Mouse (Mus musculus) CD4-positive, CD25-positive, alpha-beta regulatory T cell, adult 4 months (primary cell): Measurements from ENCODE around the gene Cpeb2. TPM values are rescaled to one million over a fixed set of nuclear protein-coding genes. Genes with fewer than 3 reads are reported as not detected.

ENCODE experiments used
- ATAC-seq: one replicate; pipeline ENCODE4 v1.8.0; 2017
- polyA plus RNA-seq, 2 experiments: library from polyadenylated mRNA; unstranded; fragments of 100-300 nt; shearing (Covaris generic); gene quantifications; one replicate each; pipeline ENCODE4 v1.2.1; 2017

Cpeb2 gene
- polyA plus RNA-seq, result 1 to 10 TPM; 1.3 to 3.2 TPM

DNA sequence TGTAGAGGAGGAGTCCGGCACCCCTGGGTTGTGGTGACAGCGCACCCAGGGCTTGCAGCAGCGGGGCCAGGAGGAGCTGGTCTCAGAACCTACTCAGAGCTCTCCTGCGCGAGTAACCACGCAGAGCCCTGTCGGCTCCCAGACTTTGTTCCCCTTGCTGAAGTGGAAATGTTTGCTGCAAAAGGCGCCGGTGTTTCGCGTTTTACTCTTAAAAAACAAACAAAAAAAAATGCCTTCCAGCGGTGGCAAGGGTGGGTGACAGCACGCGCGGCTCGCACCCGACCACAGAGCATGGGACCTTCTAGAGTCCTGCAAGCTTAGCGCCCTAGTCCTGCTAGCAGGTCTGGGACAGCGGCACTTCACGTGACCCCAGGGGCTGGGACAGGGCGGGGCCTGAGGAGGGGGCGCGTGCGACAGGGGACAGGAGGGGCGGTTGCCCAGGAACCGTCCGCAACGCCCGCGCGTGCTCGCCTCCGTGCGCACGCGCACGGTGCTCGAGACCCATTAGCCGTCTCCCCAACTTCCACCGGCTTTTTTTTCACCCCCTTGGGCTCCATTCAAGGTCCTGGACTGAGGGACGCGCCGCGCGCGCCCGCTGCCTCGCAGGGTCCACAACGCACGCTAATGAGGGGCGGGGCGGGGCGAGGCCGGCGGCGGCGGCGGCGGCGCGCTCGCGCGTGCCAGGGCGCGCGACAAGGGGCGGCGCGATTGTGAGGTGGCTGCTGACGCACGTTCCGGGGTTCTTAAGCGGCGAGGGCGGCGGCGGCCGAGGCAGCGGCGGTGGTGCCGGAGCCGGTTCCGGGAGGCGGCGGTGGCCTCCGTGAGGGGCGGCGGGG lies at the start of gene Cpeb2:
Gene Cpeb2 (plus strand): TSS at position 691 of the 836 bp plus-strand sequence.
- ATAC-seq, result peak; percentile 64

DNA sequence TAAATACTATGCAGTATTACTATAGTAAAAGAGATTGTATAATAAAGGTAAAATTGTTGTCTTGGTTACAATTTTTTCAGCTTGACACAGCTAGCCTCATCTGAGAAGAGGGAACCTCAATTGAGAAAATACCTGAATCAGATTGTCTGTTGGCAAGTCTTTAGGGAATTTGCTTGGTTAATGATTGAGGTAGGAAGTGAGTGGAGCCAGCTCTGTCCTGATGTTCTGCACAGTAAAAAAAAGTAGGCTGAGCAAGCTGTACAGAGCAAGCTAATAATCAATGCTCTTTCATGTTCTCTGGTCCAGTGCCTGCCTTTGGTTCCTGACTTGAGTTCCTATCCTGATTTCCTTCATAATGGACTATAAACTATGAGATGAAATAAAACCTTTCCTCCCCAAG lies 49.4 kb upstream of the Cpeb2 start:
- no peak for ATAC-seq

DNA sequence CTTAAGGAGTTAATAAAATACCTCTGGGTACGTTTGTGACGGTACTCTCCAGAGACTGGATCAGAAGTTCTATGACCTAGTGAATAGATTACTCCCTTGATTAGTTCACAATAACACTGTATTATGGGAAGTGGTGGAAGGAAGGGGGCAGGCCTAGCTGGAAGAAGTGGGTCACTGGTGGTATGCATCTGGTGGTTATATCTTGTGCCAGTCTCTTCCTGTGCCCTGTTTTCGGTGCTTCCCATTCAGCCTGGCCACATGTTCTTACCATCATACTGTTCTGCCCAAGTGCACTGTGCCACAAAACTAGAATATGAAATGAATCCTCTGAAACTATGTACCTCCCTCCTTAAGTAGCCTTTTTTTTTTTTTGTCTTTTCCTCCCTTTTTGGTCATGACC lies 48.1 kb upstream of the Cpeb2 start:
- no peak for ATAC-seq

DNA sequence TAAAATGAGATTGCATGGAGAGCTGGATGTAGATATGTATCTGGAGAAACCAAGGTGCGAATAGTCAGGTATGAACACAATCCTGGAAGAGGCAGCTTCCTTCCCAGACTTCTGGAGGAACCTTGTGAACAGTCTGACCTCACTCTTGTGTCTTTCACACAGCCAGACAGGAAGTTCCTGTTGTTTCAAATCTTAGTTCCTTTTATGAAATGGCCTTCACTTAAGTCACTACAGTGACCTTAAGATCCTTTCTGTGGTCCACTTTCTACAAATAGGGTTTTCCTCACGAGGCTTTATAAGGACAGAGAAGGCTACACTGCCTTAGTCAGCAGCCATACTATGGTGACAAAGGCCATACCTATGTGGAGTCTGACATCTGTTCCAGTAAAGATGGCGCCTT lies 47.5 kb upstream of the Cpeb2 start:
- no peak for ATAC-seq

DNA sequence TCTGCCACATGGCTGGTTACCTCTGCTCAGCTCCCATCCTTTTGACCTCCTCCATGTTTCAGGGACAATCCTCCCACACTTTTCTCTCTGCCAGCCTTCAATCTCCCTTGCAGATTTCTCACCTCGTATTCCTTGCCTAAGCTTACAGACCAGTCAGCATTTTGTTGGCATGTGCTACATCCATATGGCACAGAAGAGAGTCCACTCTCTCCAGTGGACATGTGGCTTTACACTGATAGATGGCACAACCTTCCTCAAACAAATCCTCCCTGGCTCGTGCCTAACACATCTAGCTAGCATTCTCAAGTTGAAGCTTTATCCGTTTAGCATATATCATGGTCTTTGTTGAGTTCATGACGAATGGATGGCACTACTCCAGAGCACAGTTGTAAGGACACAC lies 32.3 kb upstream of the Cpeb2 start:
- ATAC-seq, result no peak

DNA sequence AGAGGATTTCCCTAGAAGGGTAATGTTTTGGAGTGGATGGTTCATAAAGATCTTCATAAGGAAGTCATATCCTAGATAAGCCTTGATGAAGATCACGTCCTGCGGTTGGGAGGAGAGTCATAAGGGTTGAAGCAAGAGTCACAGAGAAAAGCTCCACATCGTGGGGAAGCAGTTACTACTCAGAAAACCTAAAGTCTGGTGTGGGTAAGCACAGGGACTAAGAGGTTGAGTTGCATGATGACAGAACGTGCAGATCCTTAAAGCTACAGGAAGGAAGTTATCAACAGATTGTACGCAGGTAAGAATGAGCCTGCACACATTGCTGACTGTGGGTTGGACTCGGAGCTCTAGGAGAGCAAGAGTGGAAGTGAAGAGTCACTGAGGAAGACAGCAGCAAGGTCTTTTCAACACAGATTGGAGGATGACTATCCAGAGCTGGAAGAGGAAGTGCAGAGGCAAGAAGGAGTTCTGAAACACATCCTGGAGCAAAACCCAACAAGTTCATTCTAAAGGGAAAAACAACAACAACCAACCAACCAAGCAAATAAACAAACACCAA lies 26.4 kb upstream of the Cpeb2 start:
- ATAC-seq, result no peak

DNA sequence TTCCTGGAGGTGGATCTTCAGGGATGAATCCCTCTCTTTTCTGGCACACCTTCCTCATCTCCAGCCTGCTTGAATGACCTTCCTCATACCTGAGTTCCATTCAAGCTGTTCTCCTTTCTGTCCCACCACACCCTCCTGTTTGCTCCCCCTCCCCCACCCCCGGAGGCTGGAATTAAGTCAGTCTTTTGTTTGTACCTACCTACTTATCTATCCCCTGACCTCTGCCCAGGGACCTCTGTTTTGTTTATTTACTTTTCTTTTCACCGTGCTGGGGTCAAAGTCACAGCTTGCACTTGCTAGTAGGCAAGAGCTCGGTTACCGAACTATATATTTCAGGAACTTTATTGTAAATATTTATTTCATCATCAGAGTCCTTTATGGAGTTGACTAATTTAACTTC lies 15.5 kb upstream of the Cpeb2 start:
- no peak for ATAC-seq

DNA sequence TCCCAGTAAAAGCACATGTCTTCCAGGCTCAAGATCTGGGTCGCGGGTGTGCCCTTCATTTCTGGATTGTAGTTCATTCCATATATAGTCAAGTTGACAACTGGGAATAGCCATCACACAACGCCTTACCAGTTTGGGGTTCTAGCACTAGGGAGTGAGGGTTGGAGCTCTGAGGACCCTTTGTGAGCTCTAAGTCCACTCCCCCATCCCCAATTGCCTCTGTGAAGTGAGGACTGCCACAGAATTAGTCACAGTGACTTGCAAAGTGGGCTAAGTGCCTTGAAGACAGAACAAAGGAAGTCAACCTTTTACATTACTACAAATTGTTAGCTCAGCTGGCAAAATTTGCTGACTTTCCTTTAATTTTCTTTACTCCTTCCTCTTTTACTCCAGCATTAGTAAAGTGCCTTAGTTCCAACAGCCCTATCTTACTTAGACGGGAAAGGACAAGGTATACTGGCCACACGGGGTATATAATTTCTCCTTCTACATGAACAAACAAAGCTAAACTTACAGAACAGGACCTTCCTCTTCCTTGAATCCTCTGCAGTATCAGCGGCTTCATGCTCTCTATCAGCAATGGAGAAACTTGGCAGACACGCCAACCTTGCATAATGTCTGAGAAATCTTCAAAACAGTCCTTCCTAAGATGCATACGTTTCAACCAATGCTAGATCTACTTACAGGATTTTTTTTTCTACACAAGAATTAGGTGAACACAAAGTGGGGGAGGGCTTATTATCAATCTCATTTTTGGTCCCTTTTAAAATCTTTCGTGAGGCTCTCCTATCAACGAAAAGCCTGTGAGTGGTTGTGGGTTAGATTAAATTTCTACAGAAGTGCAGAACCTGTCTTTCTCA lies 14.8 kb upstream of the Cpeb2 start:
- no peak for ATAC-seq

DNA sequence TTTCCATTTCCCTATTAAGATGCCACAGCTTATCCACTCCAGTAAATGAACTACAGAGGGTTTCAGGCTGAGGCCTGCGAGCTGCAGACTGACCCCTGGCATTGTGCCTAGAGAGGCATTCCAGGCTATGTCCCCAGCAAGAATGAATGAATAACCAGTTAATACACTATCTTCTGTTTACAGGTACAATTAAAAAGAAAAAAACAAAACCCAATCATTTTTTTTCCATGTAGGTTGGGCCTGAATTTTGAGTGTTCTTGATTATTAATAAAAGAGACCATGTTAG lies 14.2 kb upstream of the Cpeb2 start:
- no peak for ATAC-seq

DNA sequence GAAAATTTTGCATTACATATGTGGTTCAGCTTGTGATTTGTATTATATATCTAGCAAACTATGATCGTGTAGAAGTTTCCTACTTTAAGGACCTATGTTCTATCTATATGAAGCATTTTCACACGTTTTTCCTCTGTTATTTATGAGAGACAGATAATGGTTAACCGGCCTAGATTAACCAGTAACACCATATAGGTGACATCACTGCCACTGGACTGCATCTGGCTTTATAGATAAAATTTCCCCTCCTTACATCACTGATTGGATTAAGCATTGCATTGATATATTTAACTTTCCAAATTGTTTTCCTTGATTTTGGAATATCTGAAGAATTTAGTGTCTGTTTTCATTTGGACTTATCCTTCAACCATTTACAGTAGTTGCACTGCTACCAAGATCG lies 9.6 kb upstream of the Cpeb2 start:
- no peak for ATAC-seq

DNA sequence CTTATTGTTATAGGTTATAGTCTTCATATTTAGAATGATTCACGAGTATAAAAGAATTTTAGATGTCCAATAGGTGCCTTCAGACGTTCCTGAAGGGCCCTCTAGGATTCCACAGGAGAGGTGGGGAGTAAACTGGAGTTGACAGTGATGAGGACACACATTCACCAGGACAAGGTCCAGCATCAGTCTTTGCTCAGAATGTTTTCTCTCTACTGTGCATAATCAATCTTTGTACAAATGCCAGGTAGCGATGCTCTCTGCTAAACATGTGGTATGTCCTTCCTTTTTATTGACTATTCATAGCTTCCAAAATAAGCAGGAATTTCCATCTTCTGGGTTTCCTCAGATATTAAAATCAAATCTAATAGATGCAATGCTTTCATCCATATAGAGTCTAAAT lies 8.7 kb upstream of the Cpeb2 start:
- no peak for ATAC-seq

DNA sequence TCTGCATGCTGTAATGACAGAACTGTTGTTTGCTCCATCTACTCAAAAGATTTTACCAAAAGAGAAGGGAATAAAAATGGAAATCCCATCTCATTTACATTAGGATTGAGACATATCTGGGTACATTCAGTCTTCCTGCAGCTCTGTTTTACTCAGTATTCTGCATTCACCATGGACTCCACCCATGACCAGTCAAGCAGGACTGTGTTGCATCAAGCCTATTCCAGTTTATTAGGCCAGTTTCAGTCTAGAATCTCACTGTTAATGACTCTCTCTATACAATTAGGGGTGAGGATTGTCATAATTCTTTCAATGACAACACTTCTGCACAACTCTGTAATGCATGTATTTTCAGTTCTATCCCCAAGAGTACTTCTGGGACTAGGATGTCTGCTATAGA lies 6.8 kb upstream of the Cpeb2 start:
- ATAC-seq, result no peak

DNA sequence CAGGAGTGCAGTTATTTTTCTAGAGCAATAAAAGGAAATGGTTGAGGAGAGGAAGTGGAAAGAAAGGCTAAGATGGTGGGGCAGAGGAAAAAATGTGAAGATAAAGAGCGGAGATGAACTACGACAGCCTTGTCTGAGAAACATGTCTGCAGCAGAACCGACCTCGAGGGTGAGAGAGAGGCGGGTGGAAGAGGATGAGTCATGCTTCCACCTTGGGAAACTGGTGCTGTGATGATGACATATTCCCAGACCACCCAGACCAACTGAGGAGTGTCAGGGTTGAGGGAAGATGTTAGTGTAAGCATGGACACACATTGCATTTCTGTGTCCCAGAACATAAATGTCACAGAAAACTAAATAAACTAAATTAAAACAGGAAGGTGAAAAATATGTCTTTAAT lies 5.4 kb upstream of the Cpeb2 start:
- ATAC-seq, result no peak

DNA sequence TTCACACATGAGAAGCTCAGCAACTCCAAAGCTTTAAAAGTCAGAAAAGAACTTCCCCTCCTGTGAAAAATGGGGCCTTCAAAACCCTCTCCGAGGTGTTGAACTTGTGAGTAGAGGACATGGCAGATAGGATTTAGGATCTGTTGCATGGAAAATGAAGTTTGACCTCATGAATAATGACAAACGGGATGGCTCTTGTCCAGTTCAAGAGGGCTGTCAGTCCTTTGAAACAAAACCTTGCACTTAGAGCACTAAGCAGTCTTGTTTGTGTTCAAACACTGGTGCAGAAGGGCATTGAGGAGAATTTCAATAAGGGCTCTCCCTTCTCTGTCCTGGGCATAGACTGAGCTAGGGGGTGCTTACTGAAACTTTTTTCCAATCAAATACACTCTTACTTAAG lies 1.9 kb upstream of the Cpeb2 start:
- ATAC-seq, result no peak

DNA sequence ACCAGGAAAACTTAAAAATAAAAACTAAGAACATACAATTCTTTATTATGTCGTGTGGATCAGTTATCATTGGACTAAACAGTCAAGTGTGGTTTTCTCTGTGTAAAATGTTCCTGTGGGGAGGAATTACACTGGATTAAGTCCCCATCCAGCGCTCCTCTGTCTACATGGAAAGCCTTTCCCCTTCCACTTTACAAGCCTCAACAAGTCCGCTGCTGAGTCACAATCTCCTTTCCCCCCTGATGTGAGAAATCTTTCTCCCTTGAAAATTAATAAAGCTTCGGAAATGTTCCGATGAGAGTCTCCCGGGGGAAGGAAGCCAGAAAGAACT lies 856 bp upstream of the Cpeb2 start:
- no peak for ATAC-seq

DNA sequence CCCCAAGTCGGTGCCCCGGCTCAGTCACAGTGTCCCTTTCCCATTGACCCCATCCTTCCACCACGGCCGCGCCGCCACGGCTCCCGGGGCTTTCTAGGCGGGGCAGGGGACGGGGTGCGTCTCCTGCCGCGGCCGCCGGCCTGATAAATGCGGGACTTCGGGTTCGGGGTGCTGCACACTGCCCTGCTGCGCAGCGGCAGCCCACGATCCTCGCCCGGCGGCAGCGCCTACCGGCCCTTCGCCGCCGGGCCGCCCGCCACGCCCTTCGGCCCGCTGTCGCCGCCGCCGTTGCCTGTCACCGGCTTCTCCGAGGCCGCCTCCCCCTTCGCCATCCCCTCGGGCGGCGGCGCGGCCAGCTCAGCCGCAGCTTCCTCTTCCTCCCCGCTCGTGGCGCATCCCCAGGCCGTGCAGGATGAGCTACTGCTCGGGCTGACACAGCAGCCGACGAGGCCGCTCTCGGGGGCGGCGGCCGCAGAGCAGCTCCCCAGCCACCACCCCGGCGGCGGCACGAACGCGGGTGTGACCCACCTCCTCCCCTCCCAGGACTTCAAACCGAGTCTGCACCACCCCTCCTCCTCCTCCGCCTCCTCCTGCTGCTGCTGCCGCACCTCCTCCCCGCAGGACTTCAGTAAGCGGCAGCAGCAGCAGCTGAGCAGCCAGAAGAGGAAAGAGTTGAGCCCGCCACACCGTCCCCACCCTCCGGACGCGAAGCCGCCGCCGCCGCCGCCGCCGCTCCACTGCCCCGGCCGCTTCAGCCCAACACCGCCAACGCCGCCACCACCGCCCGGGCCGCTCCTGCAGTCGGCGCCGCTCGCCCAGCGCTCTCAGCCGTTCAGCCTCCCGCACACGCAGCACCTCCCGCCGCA lies 579 bp downstream of the Cpeb2 start:
- peak; percentile 61 for ATAC-seq

DNA sequence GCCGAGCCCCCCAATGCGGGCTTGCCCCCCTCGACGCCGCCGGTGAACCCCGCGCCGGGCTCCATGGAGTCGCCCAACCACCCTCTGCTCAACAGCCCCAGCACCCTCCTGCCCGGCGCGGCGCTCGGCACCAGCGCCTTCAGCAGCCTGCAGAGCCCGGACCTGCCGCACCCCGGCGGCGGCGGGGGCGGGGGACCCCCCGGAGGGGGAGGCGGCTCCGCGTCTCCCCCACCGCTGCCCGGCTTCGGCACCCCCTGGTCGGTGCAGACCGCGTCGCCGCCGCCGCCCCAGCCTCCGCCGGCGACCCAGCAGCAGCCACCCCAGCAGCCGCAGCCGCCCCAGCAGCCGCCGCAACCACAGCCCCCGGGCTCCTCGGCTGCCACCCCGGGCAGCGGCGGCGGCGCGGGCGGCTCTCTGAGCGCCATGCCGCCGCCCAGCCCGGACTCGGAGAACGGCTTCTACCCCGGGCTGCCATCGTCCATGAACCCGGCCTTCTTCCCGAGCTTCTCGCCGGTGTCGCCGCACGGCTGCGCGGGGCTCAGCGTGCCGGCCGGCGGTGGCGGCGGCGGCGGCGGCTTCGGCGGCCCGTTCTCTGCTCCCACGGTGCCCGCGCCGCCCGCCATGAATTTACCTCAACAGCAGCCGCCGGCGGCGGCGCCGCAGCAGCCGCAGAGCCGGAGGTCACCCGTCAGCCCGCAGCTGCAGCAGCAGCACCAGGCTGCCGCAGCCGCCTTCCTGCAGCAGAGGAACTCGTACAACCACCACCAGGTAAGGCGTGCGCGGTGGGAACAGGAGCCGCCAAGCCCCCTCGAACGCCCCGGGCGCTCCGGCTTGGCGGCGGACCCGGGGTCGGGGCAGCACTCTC lies 1.6 kb downstream of the Cpeb2 start:
- ATAC-seq, result peak; percentile 9

DNA sequence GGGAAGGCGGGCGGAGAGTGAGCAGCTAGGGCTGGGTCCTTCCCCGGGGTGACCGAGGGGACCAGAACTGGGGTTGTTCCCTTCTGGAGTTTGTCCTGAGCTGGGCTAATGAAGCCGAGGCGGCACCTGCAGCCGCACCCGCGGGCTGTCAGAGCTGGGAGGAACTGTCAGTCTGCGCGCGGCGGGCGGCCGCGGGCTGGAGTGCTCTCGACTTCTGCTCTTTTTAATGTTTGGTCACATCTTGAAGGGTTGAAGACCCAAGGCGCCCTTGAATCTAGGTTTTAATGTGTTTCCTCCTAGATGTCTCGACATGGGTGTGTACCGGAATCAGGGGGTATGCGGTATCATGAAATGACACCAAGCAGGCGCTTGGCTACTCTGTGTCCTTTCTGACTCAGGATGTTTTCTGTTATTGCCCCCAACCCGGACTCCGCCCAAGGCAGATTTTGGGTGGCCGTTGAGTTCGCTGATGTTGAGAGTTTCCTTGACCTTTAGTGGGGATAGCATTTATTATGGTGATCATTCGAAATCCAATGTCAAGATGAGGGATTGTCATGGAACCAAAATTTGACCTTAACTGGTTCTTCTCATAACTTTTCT lies 2.3 kb downstream of the Cpeb2 start:
- peak; percentile 5 for ATAC-seq

DNA sequence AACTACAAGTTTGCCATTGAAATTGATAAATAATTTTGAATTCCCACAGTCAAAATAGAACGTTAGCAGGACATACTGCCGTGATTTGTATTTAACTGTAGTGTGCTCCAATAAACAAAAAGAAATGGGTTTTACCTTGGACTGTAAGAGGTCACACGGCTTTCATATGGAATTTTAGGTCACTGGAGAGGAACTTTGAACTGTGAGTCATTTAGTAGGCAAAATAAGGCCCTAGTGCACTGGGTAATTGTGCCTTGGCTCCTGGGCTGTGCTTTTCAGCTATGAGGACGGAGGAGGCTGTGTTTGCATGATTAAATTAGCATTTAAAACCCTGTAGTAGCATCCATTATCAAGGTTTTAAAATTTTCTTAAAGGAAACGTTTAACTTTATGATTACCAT lies 3.0 kb downstream of the Cpeb2 start:
- no peak for ATAC-seq

DNA sequence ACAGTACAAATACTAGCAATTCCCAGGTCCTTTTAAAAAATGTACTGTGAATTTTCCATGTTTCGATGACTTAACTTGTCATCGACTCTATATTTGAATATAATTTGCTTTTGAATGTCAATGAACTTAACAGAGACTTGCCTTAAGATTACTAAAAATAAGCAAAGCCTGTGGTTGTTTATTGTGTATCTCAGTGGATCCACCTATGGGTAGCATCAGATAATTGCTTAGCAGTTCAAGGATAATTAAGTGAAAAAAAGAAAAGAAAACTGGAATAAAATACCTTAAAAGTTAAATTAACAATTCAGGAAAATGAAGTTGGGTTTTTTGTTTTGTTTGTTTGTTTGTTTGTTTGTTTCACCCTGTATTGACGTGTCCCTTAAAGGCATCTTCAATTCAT lies 3.5 kb downstream of the Cpeb2 start:
- ATAC-seq, result no peak

DNA sequence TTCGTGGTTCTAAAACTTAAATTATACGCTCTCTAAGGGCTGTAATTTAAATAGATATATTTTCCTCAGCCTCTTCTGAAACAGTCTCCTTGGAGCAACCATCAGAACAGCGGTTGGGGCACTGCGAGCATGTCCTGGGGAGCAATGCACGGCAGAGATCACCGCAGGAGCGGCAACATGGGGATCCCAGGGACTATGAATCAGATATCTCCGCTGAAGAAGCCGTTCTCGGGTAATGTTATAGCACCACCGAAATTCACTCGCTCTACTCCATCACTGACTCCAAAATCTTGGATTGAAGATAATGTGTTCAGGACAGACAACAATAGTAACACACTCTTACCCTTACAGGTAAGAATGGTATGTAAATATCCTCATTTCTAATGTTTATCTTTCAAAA lies 4.3 kb downstream of the Cpeb2 start:
- ATAC-seq, result no peak
